7 mouse cellular contexts compared by ENCODE assay signal in the genomic region with DNA sequence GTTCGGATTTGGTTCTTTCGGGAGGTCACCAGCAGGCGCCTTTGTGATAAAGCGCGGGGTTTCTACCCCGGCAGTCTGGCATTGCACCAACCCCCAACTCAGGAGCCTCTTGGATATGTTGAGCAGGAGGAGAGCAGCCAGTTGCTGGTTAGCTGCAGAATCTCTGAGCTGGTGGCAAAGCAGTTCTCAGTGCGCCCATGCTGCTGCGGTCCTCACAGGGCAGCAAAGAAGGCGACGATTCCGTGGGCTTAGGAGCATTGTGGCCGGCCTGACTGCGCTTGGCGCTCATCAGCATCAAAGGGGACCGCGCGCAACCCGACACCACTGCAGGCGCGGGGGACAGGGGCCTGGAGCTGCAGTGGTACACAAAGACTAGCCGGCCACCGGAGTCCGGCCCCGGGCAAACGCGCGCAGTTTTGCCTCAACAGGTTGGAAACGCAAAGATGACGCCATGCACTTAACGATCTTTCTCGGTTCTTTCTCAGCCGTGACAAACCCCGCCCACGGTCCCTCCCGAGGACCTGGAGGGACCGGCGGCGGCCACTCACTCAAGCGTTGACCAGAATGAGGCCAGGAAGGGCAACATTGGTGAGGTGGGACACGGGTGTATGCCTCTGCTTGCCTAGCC. TPM values are rescaled to one million over a fixed set of nuclear protein-coding genes. Genes with fewer than 3 reads are reported as not detected.
A peak's percentile ranks its signal among the peaks of the same experiment; 100 is the strongest.
DNase-seq lines count a peak whose midpoint lies in the region; ATAC-seq lines count a peak whose summit lies in the region.

No protein-coding gene starts in this region.

- peak; percentile 31; the same call in 1 of the 2 replicates for ATAC-seq in forebrain, embryonic 16.5 days
- ATAC-seq in kidney, embryonic 16.5 days (ENCODE audit: low FRiP score, low TSS enrichment): peak; percentile 83
- peak; percentile 20; the same call in 1 of the 2 replicates for ATAC-seq in megakaryocyte progenitor cell, adult 5-6 weeks (replicated peaks; ENCODE audit: poor library complexity)

- peak overlapping the region; percentile 41 for H3K9ac ChIP-seq in forebrain, embryonic 16.5 days (replicated peaks; ENCODE audit: low read depth, low read length)
- peak overlapping the region; percentile 71 for H3K9ac ChIP-seq in kidney, embryonic 16.5 days (replicated peaks; ENCODE audit: low read length)

- H3K27me3 ChIP-seq in forebrain, embryonic 16.5 days (replicated peaks; ENCODE audit: control insufficient read depth, insufficient read depth, low read length): peaks cover 6% of the 10 kb centered on the region
- H3K27me3 ChIP-seq in kidney, embryonic 16.5 days (ENCODE audit: insufficient read depth, low read length): no peaks in the 10 kb centered on the region; the same call in 1 of the 2 replicates

- DNase-seq in ES-CJ7 (ENCODE audit: low read depth, low spot score): peak; percentile 66
- DNase-seq in R1 (ENCODE audit: low read depth, low spot score): peak; percentile 79
- DNase-seq in layer of hippocampus, adult 9-10 months (ENCODE audit: low spot score): no peak
- no peak for DNase-seq in layer of hippocampus, postnatal 25 days (ENCODE audit: extremely low spot score in 1 of 2, low spot score in 1 of 2)

- no peaks in the 10 kb centered on the region for H3K9me3 ChIP-seq in forebrain, embryonic 16.5 days (ENCODE audit: control insufficient read depth, low read length)
- H3K9me3 ChIP-seq in kidney, embryonic 16.5 days (ENCODE audit: low read length): no peaks in the 10 kb centered on the region

- peak overlapping the region; percentile 48 for H3K4me3 ChIP-seq in forebrain, embryonic 16.5 days (replicated peaks; ENCODE audit: low read length)
- peak overlapping the region; percentile 67 for H3K4me3 ChIP-seq in kidney, embryonic 16.5 days (ENCODE audit: low read length)

- H3K4me2 ChIP-seq in forebrain, embryonic 16.5 days (ENCODE audit: low read length): peak overlapping the region; percentile 97
- H3K4me2 ChIP-seq in kidney, embryonic 16.5 days (replicated peaks; ENCODE audit: low read depth, low read length): peak overlapping the region; percentile 69

- H3K27ac ChIP-seq in forebrain, embryonic 16.5 days (ENCODE audit: low read length): no peak overlapping the region
- peak overlapping the region; percentile 97 for H3K27ac ChIP-seq in kidney, embryonic 16.5 days (ENCODE audit: low read length)

- peaks cover 24% of the 10 kb centered on the region for H3K4me1 ChIP-seq in forebrain, embryonic 16.5 days (replicated peaks; ENCODE audit: control insufficient read depth, insufficient read depth, low read length)
- H3K4me1 ChIP-seq in kidney, embryonic 16.5 days (ENCODE audit: insufficient read depth, low read length): peaks cover 37% of the 10 kb centered on the region

- WGBS in forebrain, embryonic 16.5 days: under 1% methylated on average over 40 of the region's 40 CpGs
- WGBS in kidney, embryonic 16.5 days: under 1% methylated on average over 40 of the region's 40 CpGs

- no peaks in the 10 kb centered on the region for H3K36me3 ChIP-seq in forebrain, embryonic 16.5 days (ENCODE audit: control insufficient read depth, insufficient read depth)
- no peaks in the 10 kb centered on the region; the same call in 1 of the 2 replicates for H3K36me3 ChIP-seq in kidney, embryonic 16.5 days (ENCODE audit: insufficient read depth, low read length)

RNA-seq across cellular contexts. Expression of gene Col18a1, which starts 0.9 kb away (rescaled TPM):
- 21.7 and 26.2 TPM in 2 replicates for polyA plus RNA-seq in forebrain, embryonic 16.5 days (2015; fragmentation: Nextera tagmentation; extraction: Ambion mirVana)
- 255 and 257 TPM in 2 replicates for polyA plus RNA-seq in kidney, embryonic 16.5 days (2015; fragmentation: Nextera tagmentation; extraction: Ambion mirVana)
- total RNA-seq in megakaryocyte progenitor cell, adult 5-6 weeks (2015): 0.02 TPM in 1 of 2 replicates, not detected in the other
- total RNA-seq in megakaryocyte progenitor cell, adult 5-6 weeks (2017): not detected in 2 replicates
- total RNA-seq in layer of hippocampus, postnatal 25 days (2021): 1 to 10 TPM; 3.3 to 3.8 TPM

Comparison
In these comparisons a context has a peak if more than half of its experiments do, and no peak if none do; other contexts are left out.
1. DNase-seq: peak in ES-CJ7 (single experiment) and R1 (single experiment); none in layer of hippocampus, adult 9-10 months (single experiment) and layer of hippocampus, postnatal 25 days (0 of 2).
2. ATAC-seq: peak in every context shown above with its lines; median percentile 83 in kidney, embryonic 16.5 days; 31 in forebrain, embryonic 16.5 days; 20 in megakaryocyte progenitor cell, adult 5-6 weeks.
3. RNA of gene Col18a1, which starts 0.9 kb away (total RNA-seq): 3.3 to 3.8 TPM in layer of hippocampus, postnatal 25 days; 0.02 TPM in megakaryocyte progenitor cell, adult 5-6 weeks; every median in the first group is over 4 times any median in the second.